Mouse (Mus musculus) limb, embryonic 14.5 days (tissue): ENCODE data around the gene Hspa1a. TPM values are rescaled to one million over a fixed set of nuclear protein-coding genes. Genes with fewer than 3 reads are reported as not detected.

ENCODE experiments used
- ATAC-seq: fragments of 200-750 bp; cut with Nextera tagmentation; 2 replicates; pipeline ENCODE4 v1.8.0; 2017; ENCODE audit warnings: low read depth, moderate number of reproducible peaks, moderate TSS enrichment; ENCODE audit not compliant: low FRiP score
- DNase-seq: peaks from one replicate; pipeline ENCODE4 v3.0.0-alpha.2; 2015; ENCODE audit warnings: low spot score
- H3K27ac ChIP-seq: fragments of 300-500 bp; sonication (generic); replicated peaks from 2 replicates; pipeline ENCODE4 v1.5.1; 2014; ENCODE audit warnings: low read depth, mild to moderate bottlenecking, low read length, moderate library complexity, mixed read lengths
- H3K27me3 ChIP-seq: fragments of 300-500 bp; sonication (generic); 2 replicates; pipeline ENCODE4 v1.6.1; 2014; ENCODE audit warnings: low read length, mixed read lengths; ENCODE audit not compliant: control insufficient read depth, insufficient read depth
- H3K36me3 ChIP-seq: fragments of 300-500 bp; sonication (generic); 2 replicates; pipeline ENCODE4 v1.6.1; 2014; ENCODE audit warnings: mild to moderate bottlenecking, low read length, moderate library complexity, mixed read lengths; ENCODE audit not compliant: control insufficient read depth, insufficient read depth
- H3K4me1 ChIP-seq: fragments of 300-500 bp; sonication (generic); 2 replicates; pipeline ENCODE4 v1.6.1; 2014; ENCODE audit warnings: antibody characterized with exemption, low read length, mixed read lengths; ENCODE audit not compliant: control insufficient read depth, insufficient read depth
- H3K4me2 ChIP-seq: fragments of 300-500 bp; sonication (generic); replicated peaks from 2 replicates; pipeline ENCODE4 v1.6.1; 2014; ENCODE audit warnings: low read depth, mild to moderate bottlenecking, low read length, moderate library complexity; ENCODE audit not compliant: severe bottlenecking
- H3K4me3 ChIP-seq: fragments of 300-500 bp; sonication (generic); replicated peaks from 2 replicates; pipeline ENCODE4 v1.5.1; 2014; ENCODE audit warnings: low read length
- H3K9ac ChIP-seq: fragments of 300-500 bp; sonication (generic); 2 replicates; pipeline ENCODE4 v1.6.1; 2014; ENCODE audit warnings: mild to moderate bottlenecking, low read depth, low read length, moderate library complexity; ENCODE audit not compliant: severe bottlenecking
- H3K9me3 ChIP-seq: fragments of 300-500 bp; sonication (generic); 2 replicates; pipeline ENCODE4 v1.6.1; 2016; ENCODE audit warnings: low read length; ENCODE audit not compliant: control insufficient read depth
- POLR2A ChIP-seq: fragments of 200-500 bp; IDR thresholded peaks from 2 replicates; pipeline ENCODE4 v1.8.0; 2012; ENCODE audit warnings: inconsistent platforms, mild to moderate bottlenecking, moderate library complexity, borderline replicate concordance; ENCODE audit not compliant: insufficient read depth, insufficient read length; ENCODE audit errors: extremely low read depth
- WGBS: fragments of 180-500 bp; shearing (Covaris S2); extraction: QIAGEN DNeasy Blood & Tissue Kit; methylation state at CpG from one replicate; pipeline ENCODE4 v1.1.7; 2014; 5-methylcytosine and 5-hydroxymethylcytosine counted together
- polyA plus RNA-seq, 2 experiments: library from polyadenylated mRNA; depleted of rRNA in 1 of 2; stranded (reverse) in 1 of 2; unstranded in 1 of 2; fragments of >200 nt; fragmentation: Nextera tagmentation in 1 of 2; extraction: Ambion mirVana in 1 of 2; gene quantifications; 2 replicates each; pipeline versions ENCODE4 v1.2.1 to v1.2.3; 2012 to 2014

The Hspa1a gene
- polyA plus RNA-seq, 2 experiments = 7.1 to 9.5 TPM

GRCm38 (mm10) chr17:34934031-34934430 is 37.9 kb downstream of the Hspa1a start:
- DNase-seq (no peak), ATAC-seq (no peak)
- no peaks in the 10 kb centered on the region for H3K27me3 ChIP-seq
- peaks cover 5% of the 10 kb centered on the region for H3K4me1 ChIP-seq
- H3K27ac ChIP-seq = no peak overlapping the region
- no peak overlapping the region for H3K9ac ChIP-seq
- no peak overlapping the region for H3K4me3 ChIP-seq
- TF ChIP-seq POLR2A = no peak
- peaks cover 12% of the 10 kb centered on the region for H3K36me3 ChIP-seq
- 80% methylated on average over 23 of the region's 24 CpGs for WGBS
- no peak overlapping the region for H3K4me2 ChIP-seq
- no peaks in the 10 kb centered on the region for H3K9me3 ChIP-seq

- Histone ChIP-seq H3K4me1 (peaks cover 5% of the 10 kb centered on the region), H3K27me3 (no peaks in the 10 kb centered on the region), H3K9ac (peak overlapping the region; percentile 65; the same call in 1 of the 2 replicates), H3K4me3 (peak overlapping the region; percentile 68), H3K4me2 (peak overlapping the region; percentile 96), H3K27ac (no peak overlapping the region), H3K36me3 (peaks cover 12% of the 10 kb centered on the region), H3K9me3 (no peaks in the 10 kb centered on the region)
- no peak for DNase-seq
- no peak for TF ChIP-seq POLR2A
- 92% methylated on average over 8 of the region's 8 CpGs for WGBS
- ATAC-seq = no peak
These were observed 39.7 kb downstream of the Hspa1a start for GRCm38 (mm10) chr17:34932287-34932686.

- DNase-seq (no peak), ATAC-seq (no peak)
- Histone ChIP-seq H3K27ac (no peak overlapping the region), H3K4me2 (peak overlapping the region; percentile 96), H3K4me3 (peak overlapping the region; percentile 68), H3K4me1 (peaks cover 5% of the 10 kb centered on the region), H3K9me3 (no peaks in the 10 kb centered on the region), H3K27me3 (no peaks in the 10 kb centered on the region), H3K36me3 (peaks cover 12% of the 10 kb centered on the region), H3K9ac (peak overlapping the region; percentile 65)
- TF ChIP-seq POLR2A = no peak
- WGBS = 9% methylated on average over 14 of the region's 14 CpGs
These were observed 40.2 kb downstream of the Hspa1a start for GRCm38 (mm10) chr17:34931735-34932098.

- H3K36me3 ChIP-seq = peaks cover 12% of the 10 kb centered on the region
- H3K9ac ChIP-seq = peak within 1 kb of the TSS; percentile 65
- under 1% methylated on average over 36 of the region's 38 CpGs for WGBS
- no peaks in the 10 kb centered on the region for H3K27me3 ChIP-seq
- H3K4me1 ChIP-seq = peaks cover 5% of the 10 kb centered on the region
- peak; percentile 97 for DNase-seq
- peak within 1 kb of the TSS; percentile 96 for H3K4me2 ChIP-seq
- TF ChIP-seq POLR2A = no peak
- ATAC-seq = peak; percentile 97
- H3K9me3 ChIP-seq = no peaks in the 10 kb centered on the region
- H3K27ac ChIP-seq = no peak within 1 kb of the TSS
- peak within 1 kb of the TSS; percentile 68 for H3K4me3 ChIP-seq
These were observed 40.8 kb downstream of the Hspa1a start, which contains the start of gene Neu1 for GRCm38 (mm10) chr17:34931061-34931734. TSS of gene Neu1 (plus strand) at chr17:34931253.

- no peak for ATAC-seq
These were observed 43.1 kb downstream of the Hspa1a start for GRCm38 (mm10) chr17:34928841-34929240.

More at GRCm38 (mm10) chr17:34928841-34929240, 43.1 kb downstream of the Hspa1a start:
- 66% methylated on average over 4 of the region's 4 CpGs for WGBS
- TF ChIP-seq POLR2A = no peak
- no peaks in the 10 kb centered on the region for H3K9me3 ChIP-seq
- peaks cover 5% of the 10 kb centered on the region for H3K4me1 ChIP-seq
- H3K27me3 ChIP-seq = no peaks in the 10 kb centered on the region
- H3K36me3 ChIP-seq = no peaks in the 10 kb centered on the region
- no peak overlapping the region for H3K4me3 ChIP-seq
- H3K27ac ChIP-seq = no peak overlapping the region
- H3K4me2 ChIP-seq = no peak overlapping the region
- DNase-seq = no peak
- H3K9ac ChIP-seq = no peak overlapping the region
